Mouse (Mus musculus) G1E (cell line): ENCODE measurements at regions not wholly inside any gene's neighbourhood (a gene's known extent, or its start where the extent isn't known, plus 50 kb on each side); places are given as distances from the start of the nearest gene placed in this dataset.
"Not testable (repeated sequence)": the region's sequence is repeated elsewhere in the genome, so short reads cannot be mapped to it uniquely, and the experiment has no call there.

Experiments used
- CTCF ChIP-seq: IDR thresholded peaks from 2 replicates; pipeline ENCODE4 v1.5.1; 2012; ENCODE audit warnings: low read depth, low read length, inconsistent platforms, mixed read lengths
- GATA1 ChIP-seq: IDR thresholded peaks from 2 replicates; pipeline ENCODE4 v1.6.1; 2012; ENCODE audit warnings: borderline replicate concordance, low read length, inconsistent platforms, mixed read lengths
- GATA2 ChIP-seq: IDR thresholded peaks from 2 replicates; pipeline ENCODE4 v1.6.1; 2012; ENCODE audit warnings: low read depth, low read length, inconsistent platforms, borderline replicate concordance

DNA sequence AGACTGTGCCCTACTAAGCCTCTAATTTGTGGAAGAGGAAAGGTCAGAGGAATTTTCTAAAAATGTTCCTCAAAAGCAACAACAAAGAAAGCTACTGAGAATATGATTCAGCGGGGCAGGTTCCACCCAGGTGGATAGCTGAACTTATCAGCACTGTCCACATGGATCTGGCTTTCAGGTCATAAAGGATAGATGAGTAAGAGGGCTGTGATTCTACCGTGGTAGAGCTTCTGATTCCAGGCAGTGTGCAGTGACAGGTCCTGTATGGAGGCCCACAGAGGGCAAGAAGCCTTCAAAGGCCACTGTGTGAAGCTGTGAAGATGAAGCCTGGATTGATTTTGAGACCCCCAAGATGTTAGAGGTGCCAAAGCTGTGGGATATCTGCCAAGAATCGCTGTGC, 51.8 kb downstream of the Teddm3 start:
- not testable (repeated sequence) for TF ChIP-seq CTCF, GATA1, GATA2
